Mouse (Mus musculus) neural tube, embryonic 14.5 days (tissue): ENCODE data around the gene Nacc2. TPM values are rescaled to one million over a fixed set of nuclear protein-coding genes. Genes with fewer than 3 reads are reported as not detected.

Experiments
- ATAC-seq: fragments of 200-750 bp; cut with Nextera tagmentation; 2 replicates; pipeline ENCODE4 v1.8.0; 2017; ENCODE audit warnings: low read depth, mild to moderate bottlenecking, moderate TSS enrichment, moderate library complexity
- H3K27ac ChIP-seq: fragments of 300-500 bp; sonication (generic); 2 replicates; pipeline ENCODE4 v1.5.1; 2014; ENCODE audit warnings: low read depth, mild to moderate bottlenecking, control low read depth, low read length, moderate library complexity, mixed read lengths
- H3K27me3 ChIP-seq: fragments of 300-500 bp; sonication (generic); 2 replicates; pipeline ENCODE4 v1.6.1; 2014; ENCODE audit warnings: low read length; ENCODE audit not compliant: control insufficient read depth, insufficient read depth
- H3K36me3 ChIP-seq: fragments of 300-500 bp; sonication (generic); 2 replicates; pipeline ENCODE4 v1.6.1; 2014; ENCODE audit warnings: low read length, mixed read lengths; ENCODE audit not compliant: control insufficient read depth, insufficient read depth
- H3K4me1 ChIP-seq: fragments of 300-500 bp; sonication (generic); 2 replicates; pipeline ENCODE4 v1.6.1; 2014; ENCODE audit warnings: low read length; ENCODE audit not compliant: control insufficient read depth, insufficient read depth
- H3K4me2 ChIP-seq: fragments of 300-500 bp; sonication (generic); 2 replicates; pipeline ENCODE4 v1.6.1; 2014; ENCODE audit warnings: mild to moderate bottlenecking, low read depth, low read length, control low read depth
- H3K4me3 ChIP-seq: fragments of 300-500 bp; sonication (generic); 2 replicates; pipeline ENCODE4 v1.5.1; 2014; ENCODE audit warnings: low read depth, low read length, control low read depth, mixed read lengths
- H3K9ac ChIP-seq: fragments of 300-500 bp; sonication (generic); replicated peaks from 2 replicates; pipeline ENCODE4 v1.6.1; 2014; ENCODE audit warnings: low read depth, mild to moderate bottlenecking, control low read depth, low read length, mixed read lengths
- H3K9me3 ChIP-seq: fragments of 300-500 bp; sonication (generic); 2 replicates; pipeline ENCODE4 v1.6.1; 2016; ENCODE audit warnings: low read length; ENCODE audit not compliant: control insufficient read depth
- WGBS: fragments of 180-500 bp; shearing (Covaris S2); extraction: QIAGEN DNeasy Blood & Tissue Kit; methylation state at CpG from one replicate; pipeline ENCODE4 v1.1.7; 2014; 5-methylcytosine and 5-hydroxymethylcytosine counted together
- polyA plus RNA-seq: library from polyadenylated mRNA; unstranded; fragments of >200 nt; fragmentation: Nextera tagmentation; extraction: Ambion mirVana; gene quantifications from 2 replicates; pipeline ENCODE4 v1.2.1, GENCODE M21; 2014

Nacc2 gene
- polyA plus RNA-seq, 1 experiment from 2014 or later, result 14.5 TPM

DNA sequence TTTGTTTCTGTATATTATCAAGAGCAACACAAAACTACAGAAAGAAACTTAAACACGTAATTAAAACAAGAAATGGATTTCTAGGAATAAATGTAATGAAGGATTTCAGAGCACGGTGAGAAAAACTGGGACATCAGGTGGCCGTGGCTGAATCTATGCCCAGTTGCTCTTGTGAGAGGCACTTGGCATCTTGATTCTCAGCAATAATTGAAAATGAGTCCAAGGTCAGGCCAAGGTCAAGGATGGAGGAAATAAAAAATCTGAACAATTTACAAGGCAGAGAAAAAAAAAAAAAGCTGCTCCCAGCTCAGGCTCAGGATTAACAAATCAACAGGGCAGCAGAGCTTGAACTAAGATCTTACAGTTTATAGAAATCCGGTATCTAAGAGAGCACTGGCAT, 46.0 kb downstream of the Nacc2 start:
- no peak for ATAC-seq
- H3K4me1 ChIP-seq, result no peaks in the 10 kb centered on the region
- no peaks in the 10 kb centered on the region for H3K36me3 ChIP-seq
- no peaks in the 10 kb centered on the region for H3K27me3 ChIP-seq
- 80% methylated on average over 4 of the region's 4 CpGs for WGBS
- no peak overlapping the region for H3K4me2 ChIP-seq
- no peak overlapping the region for H3K9ac ChIP-seq
- H3K27ac ChIP-seq, result no peak overlapping the region
- H3K4me3 ChIP-seq, result no peak overlapping the region
- H3K9me3 ChIP-seq, result no peaks in the 10 kb centered on the region

DNA sequence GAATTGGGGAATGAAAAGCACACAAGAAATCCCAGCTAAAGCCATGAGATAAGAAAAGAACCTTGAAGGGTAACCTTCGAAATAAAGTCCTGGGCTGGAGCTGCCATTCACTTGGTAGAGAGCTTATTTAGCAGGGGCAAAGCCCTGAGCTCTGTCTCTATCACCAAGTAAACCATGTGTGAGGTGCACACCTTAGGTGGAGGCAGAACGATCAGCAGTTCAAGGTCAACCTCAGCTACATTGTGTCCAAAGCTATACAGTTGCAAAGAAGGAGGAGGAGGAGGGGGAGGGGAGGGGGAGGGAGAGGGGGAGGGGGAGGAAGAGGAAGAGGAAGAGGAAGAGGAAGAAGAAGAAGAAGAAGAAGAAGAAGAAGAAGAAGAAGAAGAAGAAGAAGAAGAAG, 46.9 kb downstream of the Nacc2 start:
- H3K27me3 ChIP-seq, result no peaks in the 10 kb centered on the region
- H3K9me3 ChIP-seq, result no peaks in the 10 kb centered on the region
- 91% methylated on average over 2 of the region's 2 CpGs for WGBS
- H3K4me2 ChIP-seq, result no peak overlapping the region
- no peak overlapping the region for H3K9ac ChIP-seq
- no peak for ATAC-seq
- no peak overlapping the region for H3K27ac ChIP-seq
- H3K4me1 ChIP-seq, result no peaks in the 10 kb centered on the region
- H3K4me3 ChIP-seq, result no peak overlapping the region
- H3K36me3 ChIP-seq, result no peaks in the 10 kb centered on the region

DNA sequence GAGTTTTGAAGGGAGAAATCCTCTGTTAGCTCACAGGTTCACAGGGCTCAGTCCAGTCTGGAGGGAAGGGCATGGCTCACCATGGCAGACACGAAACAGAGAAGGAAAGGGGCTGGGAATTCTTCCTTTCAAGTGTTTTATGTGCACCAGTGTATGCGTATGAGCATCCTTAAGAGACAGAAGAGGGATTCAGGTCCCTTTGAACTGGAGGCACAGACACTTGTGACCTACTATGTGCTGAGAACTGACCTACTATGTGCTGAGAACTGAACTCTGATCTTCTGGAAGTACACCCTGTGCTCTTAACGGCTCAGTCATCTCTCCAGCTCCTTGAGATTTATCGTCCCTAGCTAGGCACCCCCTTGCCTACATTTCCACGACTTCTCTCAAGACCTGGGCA, 48.5 kb downstream of the Nacc2 start:
- Histone ChIP-seq H3K27ac (no peak overlapping the region), H3K27me3 (no peaks in the 10 kb centered on the region), H3K36me3 (no peaks in the 10 kb centered on the region), H3K4me3 (no peak overlapping the region), H3K4me2 (no peak overlapping the region), H3K9ac (no peak overlapping the region), H3K4me1 (no peaks in the 10 kb centered on the region), H3K9me3 (no peaks in the 10 kb centered on the region)
- no peak for ATAC-seq
- WGBS, result 85% methylated on average over 5 of the region's 5 CpGs

DNA sequence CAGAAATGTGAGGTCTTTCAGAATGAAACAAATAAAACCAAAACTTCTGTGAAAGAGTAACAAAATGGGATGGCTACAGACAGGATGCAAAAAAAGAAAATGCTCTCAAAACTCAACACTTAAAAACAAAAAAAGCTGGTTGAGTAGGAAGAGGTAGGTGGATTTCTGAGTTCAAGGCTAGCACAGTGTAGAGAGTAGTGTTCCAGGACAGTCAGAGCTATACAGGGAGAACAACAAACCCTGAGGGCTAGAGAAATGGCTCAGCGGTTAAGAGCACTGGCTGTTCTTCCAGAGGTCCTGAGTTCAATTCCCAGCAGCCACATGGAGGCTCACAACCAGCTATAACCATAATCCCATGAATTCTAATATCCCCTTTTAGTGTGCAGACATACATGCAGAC, 54.4 kb downstream of the Nacc2 start:
- Histone ChIP-seq H3K4me2 (no peak overlapping the region), H3K27ac (no peak overlapping the region), H3K36me3 (no peaks in the 10 kb centered on the region), H3K27me3 (no peaks in the 10 kb centered on the region), H3K9me3 (no peaks in the 10 kb centered on the region), H3K9ac (no peak overlapping the region), H3K4me1 (peaks cover 11% of the 10 kb centered on the region), H3K4me3 (no peak overlapping the region)
- no peak for ATAC-seq
- WGBS, result 96% methylated on average over 1 of the region's 1 CpGs

DNA sequence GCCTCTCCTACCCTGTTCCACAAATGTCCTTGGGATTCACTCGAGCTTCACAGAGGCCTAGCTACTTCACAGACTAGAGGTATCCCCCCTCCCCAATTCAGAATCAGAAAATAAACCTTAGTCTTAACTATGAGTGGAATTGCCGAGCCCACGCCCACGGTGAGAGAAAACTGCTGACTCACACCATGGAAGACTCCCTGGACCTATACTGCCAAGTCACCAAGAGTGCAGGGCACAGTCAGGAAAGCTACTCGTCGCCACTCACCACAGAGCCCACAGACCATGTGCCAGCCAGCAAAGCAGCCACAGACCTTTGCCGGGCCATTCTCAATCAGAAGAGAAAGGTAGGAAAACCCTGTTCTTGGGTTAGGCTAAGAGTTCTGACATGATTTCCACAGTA, 54.8 kb downstream of the Nacc2 start:
- Histone ChIP-seq H3K27ac (no peak overlapping the region), H3K36me3 (no peaks in the 10 kb centered on the region), H3K4me1 (peaks cover 11% of the 10 kb centered on the region), H3K4me3 (no peak overlapping the region), H3K27me3 (no peaks in the 10 kb centered on the region), H3K9me3 (no peaks in the 10 kb centered on the region), H3K9ac (no peak overlapping the region), H3K4me2 (no peak overlapping the region)
- ATAC-seq, result no peak
- 78% methylated on average over 7 of the region's 7 CpGs for WGBS

DNA sequence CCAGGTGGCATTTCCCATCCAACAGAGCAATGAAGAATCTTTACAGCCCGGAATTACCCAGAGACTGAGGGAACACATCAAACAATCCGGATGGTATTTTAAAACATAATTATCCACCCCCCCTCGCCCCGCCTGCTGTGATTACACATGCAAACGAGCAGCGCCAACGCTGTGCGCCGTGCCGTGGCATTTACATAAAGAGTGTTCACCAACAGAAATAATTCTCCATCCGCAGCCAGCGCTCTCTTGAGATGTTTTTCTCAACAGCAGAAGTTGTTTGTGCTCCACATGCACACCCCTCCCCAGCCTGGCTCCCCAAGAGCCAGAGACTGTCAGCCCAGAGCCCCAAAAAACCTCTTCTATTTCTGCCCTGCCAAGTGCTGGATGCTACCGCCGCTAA, 56.5 kb downstream of the Nacc2 start:
- Histone ChIP-seq H3K36me3 (no peaks in the 10 kb centered on the region), H3K4me1 (peaks cover 11% of the 10 kb centered on the region), H3K9me3 (no peaks in the 10 kb centered on the region), H3K27ac (peak overlapping the region; percentile 34; the same call in 1 of the 2 replicates), H3K9ac (0 out of 2 replicates have a peak overlapping the region, but pooled peaks have one; percentile 1), H3K27me3 (no peaks in the 10 kb centered on the region), H3K4me2 (peak overlapping the region; percentile 24; the same call in 1 of the 2 replicates), H3K4me3 (no peak overlapping the region)
- 0 out of 2 replicates have a peak, but pooled peaks have one; percentile 31 for ATAC-seq
- WGBS, result 35% methylated on average over 14 of the region's 14 CpGs

DNA sequence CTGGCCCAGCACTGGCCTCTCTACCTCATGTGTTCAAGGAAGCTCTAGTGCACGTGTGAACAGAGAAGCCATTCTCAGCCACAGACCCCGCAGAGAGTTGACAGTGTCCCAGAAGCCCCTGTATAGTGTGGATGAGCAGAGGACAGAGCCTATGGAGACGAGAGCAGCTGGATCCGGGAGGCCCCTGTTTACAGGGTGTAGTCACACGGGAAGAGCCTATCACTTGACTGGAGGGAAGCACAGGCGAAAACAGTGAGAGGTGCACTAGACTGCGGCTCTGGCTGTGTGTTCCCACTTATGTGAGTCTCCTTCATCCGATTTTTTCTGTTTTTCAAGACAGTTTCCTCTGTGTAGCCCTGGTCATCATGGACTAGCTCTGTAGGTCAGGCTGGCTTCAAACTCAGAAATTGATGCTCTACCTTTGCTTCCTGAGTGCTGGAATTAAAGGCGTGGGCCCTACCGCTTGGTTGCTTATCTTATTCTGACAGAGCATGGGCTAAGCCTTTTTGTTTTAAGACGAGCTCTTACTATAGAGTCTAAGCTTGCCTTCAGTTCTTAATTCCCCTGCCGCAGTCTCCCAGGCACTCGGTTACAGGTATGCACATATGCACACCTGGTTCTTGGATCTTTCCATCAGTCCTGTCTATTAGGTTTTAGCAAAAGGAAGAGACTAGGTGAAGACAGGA, 60.1 kb downstream of the Nacc2 start:
- Histone ChIP-seq H3K4me3 (no peak overlapping the region), H3K9me3 (no peaks in the 10 kb centered on the region), H3K4me1 (peaks cover 11% of the 10 kb centered on the region), H3K4me2 (no peak overlapping the region), H3K9ac (no peak overlapping the region), H3K27ac (no peak overlapping the region), H3K27me3 (no peaks in the 10 kb centered on the region), H3K36me3 (peaks cover 6% of the 10 kb centered on the region; the same call in 1 of the 2 replicates)
- 82% methylated on average over 13 of the region's 13 CpGs for WGBS
- no peak for ATAC-seq

DNA sequence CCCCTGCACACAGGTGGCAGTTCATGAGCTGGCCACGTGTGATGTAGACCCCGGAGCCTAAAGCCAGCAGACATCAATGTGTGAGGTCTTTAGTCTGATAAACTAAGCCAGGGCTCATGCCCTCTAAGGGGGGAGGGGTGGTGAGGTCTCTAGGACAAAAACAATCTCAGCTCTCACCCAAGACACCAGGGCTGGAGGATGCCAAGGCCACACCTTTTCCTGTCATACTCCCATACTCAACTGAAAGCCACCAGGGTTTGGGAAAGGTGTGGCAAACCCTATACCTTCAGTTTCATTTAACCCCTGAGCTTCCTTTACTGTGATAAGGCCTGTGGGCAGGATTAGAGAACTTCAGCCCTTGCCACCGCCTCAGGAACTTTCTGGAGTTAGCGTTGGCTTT, 60.8 kb downstream of the Nacc2 start:
- no peak for ATAC-seq
- no peaks in the 10 kb centered on the region for H3K9me3 ChIP-seq
- H3K27ac ChIP-seq, result no peak overlapping the region
- no peaks in the 10 kb centered on the region for H3K27me3 ChIP-seq
- no peak overlapping the region for H3K4me2 ChIP-seq
- peaks cover 11% of the 10 kb centered on the region for H3K4me1 ChIP-seq
- peaks cover 6% of the 10 kb centered on the region; the same call in 1 of the 2 replicates for H3K36me3 ChIP-seq
- 90% methylated on average over 4 of the region's 4 CpGs for WGBS
- no peak overlapping the region for H3K4me3 ChIP-seq
- no peak overlapping the region for H3K9ac ChIP-seq

DNA sequence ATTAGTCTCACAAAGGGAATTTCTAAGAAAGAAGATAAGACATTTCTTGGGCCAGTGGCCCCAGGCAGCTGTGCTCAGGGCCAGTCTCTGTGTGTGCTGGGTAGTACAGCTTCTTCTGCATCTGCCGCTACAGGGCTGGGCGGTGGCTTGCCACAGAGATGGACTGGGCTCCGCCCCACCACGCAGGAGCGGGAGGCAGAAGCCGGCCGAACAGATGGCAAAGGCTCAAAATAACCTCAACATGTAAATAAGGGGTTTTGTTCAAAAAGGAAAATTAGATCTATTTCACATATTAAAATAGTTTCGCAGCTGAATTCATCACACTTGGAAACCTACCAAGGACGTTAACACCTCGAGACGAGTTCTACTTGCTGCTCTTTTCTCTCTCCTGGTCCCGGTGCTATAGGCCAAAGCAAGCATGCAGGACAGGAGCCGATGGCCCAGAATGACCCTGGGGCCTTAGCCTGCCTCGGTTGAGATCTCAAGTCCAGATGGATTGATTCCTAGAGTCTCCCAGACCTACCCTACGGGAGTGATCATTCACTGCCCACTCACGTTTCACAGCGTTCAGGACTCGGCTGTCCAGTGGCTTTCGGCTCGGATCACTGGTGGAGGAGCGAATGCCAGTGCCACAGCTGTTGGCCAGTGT, 61.9 kb downstream of the Nacc2 start:
- Histone ChIP-seq H3K27ac (no peak overlapping the region), H3K9ac (no peak overlapping the region), H3K4me1 (peaks cover 3% of the 10 kb centered on the region; the same call in 1 of the 2 replicates), H3K4me2 (no peak overlapping the region), H3K4me3 (no peak overlapping the region), H3K27me3 (no peaks in the 10 kb centered on the region), H3K36me3 (peaks cover 6% of the 10 kb centered on the region; the same call in 1 of the 2 replicates), H3K9me3 (no peaks in the 10 kb centered on the region)
- 75% methylated on average over 21 of the region's 21 CpGs for WGBS
- ATAC-seq, result no peak
